In the genomic region with DNA sequence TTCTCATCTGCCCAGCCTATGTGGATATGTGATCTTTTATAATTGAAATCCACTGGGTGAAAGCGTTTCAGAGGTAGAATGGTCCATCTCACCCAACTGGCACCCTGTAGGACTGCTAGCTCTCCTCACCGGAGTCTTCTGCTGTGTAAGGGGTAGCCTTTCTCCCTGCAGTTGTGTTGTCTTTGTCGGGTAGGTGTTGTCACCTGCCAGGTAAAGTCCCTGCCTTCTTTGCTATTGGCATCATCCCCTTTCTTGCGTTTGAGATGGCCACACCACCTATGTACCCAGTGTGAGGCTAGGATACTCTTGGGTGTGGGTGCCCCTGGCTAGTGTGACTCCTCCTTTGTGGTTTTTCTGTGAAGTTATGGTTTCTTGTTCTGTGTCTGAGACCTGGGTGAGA, we compare ENCODE assay signal across 8 mouse cellular contexts. TPM values are rescaled to one million over a fixed set of nuclear protein-coding genes. Genes with fewer than 3 reads are reported as not detected.
DNase-seq lines count a peak whose midpoint lies in the region; ATAC-seq and TF ChIP-seq lines count a peak whose summit lies in the region.

No protein-coding gene starts in this region.

- no peaks in the 10 kb centered on the region for H3K27me3 ChIP-seq in heart, embryonic 12.5 days (replicated peaks)
- no peaks in the 10 kb centered on the region for H3K27me3 ChIP-seq in MEL (ENCODE audit: control insufficient read depth in 1 of 2, insufficient read depth in 2 of 2, low read length in 2 of 2)
- H3K27me3 ChIP-seq in hindbrain, embryonic 10.5 days (ENCODE audit: insufficient read depth, poor library complexity, severe bottlenecking): no peaks in the 10 kb centered on the region
- 0 out of 2 replicates have a peak, but pooled peaks cover 6% of the 10 kb centered on the region for H3K27me3 ChIP-seq in midbrain, embryonic 10.5 days (ENCODE audit: low read depth, poor library complexity, severe bottlenecking)

- TF ChIP-seq POLR2A in MEL (IDR thresholded peaks at IDR 0.05; ENCODE audit: control insufficient read depth in 1 of 2, insufficient read depth in 1 of 2, low read depth in 1 of 2, low read length in 2 of 2, poor library complexity in 1 of 2): no peak
- TF ChIP-seq POLR2A in lung, adult 2 months (IDR thresholded peaks at IDR 0.05; ENCODE audit: borderline replicate concordance, extremely low read depth, low read depth, low read length): no peak

- TF ChIP-seq RAD21 in MEL (IDR thresholded peaks at IDR 0.05; ENCODE audit: low read depth, low read length): no peak

- H3K27ac ChIP-seq in heart, embryonic 12.5 days (ENCODE audit: poor library complexity, severe bottlenecking): no peak overlapping the region
- H3K27ac ChIP-seq in MEL (ENCODE audit: control insufficient read depth, low read depth, low read length): no peak overlapping the region; the same call in 1 of the 2 replicates
- peak overlapping the region; percentile 98 for H3K27ac ChIP-seq in hindbrain, embryonic 10.5 days
- peak overlapping the region; percentile 97 for H3K27ac ChIP-seq in midbrain, embryonic 10.5 days (replicated peaks)

- H3K4me1 ChIP-seq in heart, embryonic 12.5 days (replicated peaks): peaks cover 45% of the 10 kb centered on the region
- H3K4me1 ChIP-seq in MEL (ENCODE audit: control insufficient read depth in 1 of 2, insufficient read depth in 2 of 2, low read length in 2 of 2): peaks cover 3 to 36% of the 10 kb centered on the region in 2 experiments
- H3K4me1 ChIP-seq in hindbrain, embryonic 10.5 days (replicated peaks): peaks cover 36% of the 10 kb centered on the region
- H3K4me1 ChIP-seq in midbrain, embryonic 10.5 days: peaks cover 40% of the 10 kb centered on the region
- peaks cover 15% of the 10 kb centered on the region; the same call in 1 of the 2 replicates for H3K4me1 ChIP-seq in lung, adult 2 months (ENCODE audit: control insufficient read depth, insufficient read depth, low read length)

- peak overlapping the region; percentile 92 for H3K4me2 ChIP-seq in heart, embryonic 12.5 days

- peak overlapping the region; percentile 99 for H3K9ac ChIP-seq in heart, embryonic 12.5 days
- peak overlapping the region; percentile 93 for H3K9ac ChIP-seq in MEL (ENCODE audit: control insufficient read depth, low read depth, low read length, poor library complexity, severe bottlenecking)

- peaks cover 25% of the 10 kb centered on the region for H3K36me3 ChIP-seq in heart, embryonic 12.5 days
- peaks cover 6 to 37% of the 10 kb centered on the region in 2 experiments for H3K36me3 ChIP-seq in MEL (ENCODE audit: control insufficient read depth in 1 of 2, insufficient read depth in 2 of 2, low read length in 2 of 2)
- peaks cover 56% of the 10 kb centered on the region for H3K36me3 ChIP-seq in hindbrain, embryonic 10.5 days
- H3K36me3 ChIP-seq in midbrain, embryonic 10.5 days: peaks cover 54% of the 10 kb centered on the region

- WGBS in heart, embryonic 12.5 days: 67% methylated on average over 4 of the region's 4 CpGs
- 76% methylated on average over 4 of the region's 4 CpGs for WGBS in hindbrain, embryonic 10.5 days
- 76% methylated on average over 4 of the region's 4 CpGs for WGBS in midbrain, embryonic 10.5 days
- 50% methylated on average over 4 of the region's 4 CpGs for WGBS in lung, adult 2 months

- peaks cover 41% of the 10 kb centered on the region for H3K79me2 ChIP-seq in MEL (ENCODE audit: control insufficient read depth, insufficient read depth, low read length, poor library complexity)

- no peak for TF ChIP-seq CTCF in MEL (IDR thresholded peaks at IDR 0.05 in 2 of 3, conservative IDR thresholded peaks at IDR 0.05 in 1 of 3; ENCODE audit: control insufficient read depth in 1 of 3, insufficient read depth in 1 of 3, low read depth in 2 of 3, low read length in 3 of 3, poor library complexity in 1 of 3, severe bottlenecking in 1 of 3)
- no peak for TF ChIP-seq CTCF in lung, adult 2 months (IDR thresholded peaks at IDR 0.05; ENCODE audit: insufficient read depth, low read length)

- H3K4me3 ChIP-seq in heart, embryonic 12.5 days: peak overlapping the region; percentile 95
- peak overlapping the region; percentile 79 to 89 for H3K4me3 ChIP-seq in MEL (ENCODE audit: control insufficient read depth in 1 of 2, insufficient read depth in 1 of 2, low read depth in 2 of 2, low read length in 2 of 2)
- H3K4me3 ChIP-seq in hindbrain, embryonic 10.5 days: peak overlapping the region; percentile 100
- H3K4me3 ChIP-seq in midbrain, embryonic 10.5 days: peak overlapping the region; percentile 100
- H3K4me3 ChIP-seq in lung, adult 2 months (replicated peaks; ENCODE audit: extremely low read depth, low read depth, low read length): no peak overlapping the region

- ATAC-seq in heart, embryonic 12.5 days (ENCODE audit: insufficient number of reproducible peaks, low FRiP score): no peak
- no peak for ATAC-seq in frontal cortex, adult (ENCODE audit: low TSS enrichment)

- DNase-seq in heart, adult 9 months (ENCODE audit: low spot score in 2 of 2): no peak
- no peak for DNase-seq in MEL (ENCODE audit: low read depth, low spot score)
- no peak for DNase-seq in hindbrain, embryonic 10.5 days (ENCODE audit: low spot score)
- DNase-seq in midbrain, embryonic 10.5 days (ENCODE audit: low spot score): no peak
- no peak for DNase-seq in left cerebral cortex, adult 18-20 months (ENCODE audit: low spot score in 2 of 2)
- DNase-seq in lung, adult 2 months: no peak

- no peak for TF ChIP-seq EP300 in MEL (IDR thresholded peaks at IDR 0.05; ENCODE audit: low read depth in 1 of 2, low read length in 2 of 2)

- H3K9me3 ChIP-seq in heart, embryonic 12.5 days (replicated peaks): no peaks in the 10 kb centered on the region
- H3K9me3 ChIP-seq in MEL (replicated peaks; ENCODE audit: insufficient read depth, low read length): no peaks in the 10 kb centered on the region
- H3K9me3 ChIP-seq in hindbrain, embryonic 10.5 days: 0 out of 2 replicates have a peak, but pooled peaks cover 3% of the 10 kb centered on the region
- H3K9me3 ChIP-seq in midbrain, embryonic 10.5 days (replicated peaks): 0 out of 2 replicates have a peak, but pooled peaks cover 3% of the 10 kb centered on the region

TF ChIP-seq in MEL, 35 proteins besides CTCF, POLR2A, EP300 and RAD21 (continues in another document):
- TF ChIP-seq BHLHE40 (IDR thresholded peaks at IDR 0.05; ENCODE audit: borderline replicate concordance, low read depth, low read length) (no peak), MYC (IDR thresholded peaks at IDR 0.05; ENCODE audit: low read depth, low read length) (no peak), MAX (IDR thresholded peaks at IDR 0.05; ENCODE audit: low read length) (no peak)

RNA-seq across cellular contexts. Expression of a gene that starts 1.6 kb away (rescaled TPM):
- polyA plus RNA-seq in heart, embryonic 12.5 days (2016; fragmentation: Nextera tagmentation; extraction: Ambion mirVana): 35.8 and 41.9 TPM in 2 replicates
- 16.9 and 17.4 TPM in 2 replicates for total RNA-seq in MEL (2012; rRNA removed)
- 100 to 1,000 TPM in 1 of 2 experiments, 10 to 100 TPM in 1; 86.6 to 118 TPM for polyA plus RNA-seq in MEL (2012; ENCODE audit: insufficient read depth in 1 of 2, insufficient read length in 2 of 2, low read depth in 1 of 2, low replicate concordance in 2 of 2, missing spikeins in 1 of 2)
- 79.6 and 80.4 TPM in 2 replicates for polyA plus RNA-seq in hindbrain, embryonic 10.5 days (2016; fragmentation: Nextera tagmentation; extraction: Ambion mirVana)
- 75.2 and 82.7 TPM in 2 replicates for polyA plus RNA-seq in midbrain, embryonic 10.5 days (2016; fragmentation: Nextera tagmentation; extraction: Ambion mirVana)
- total RNA-seq in left cerebral cortex, adult 18-20 months (2021): 10 to 100 TPM; 48.4 to 59.5 TPM
- 59.6 and 62.2 TPM in 2 replicates for polyA plus RNA-seq in lung, adult 2 months (2012; rRNA removed)

RNA-seq across cellular contexts. Expression of a gene that starts 16.9 kb away (rescaled TPM):
- 63.7 and 68.0 TPM in 2 replicates for polyA plus RNA-seq in heart, embryonic 12.5 days (2016; fragmentation: Nextera tagmentation; extraction: Ambion mirVana)
- total RNA-seq in MEL (2012; rRNA removed): 146 and 147 TPM in 2 replicates
- polyA plus RNA-seq in MEL (2012; ENCODE audit: insufficient read depth in 1 of 2, insufficient read length in 2 of 2, low read depth in 1 of 2, low replicate concordance in 2 of 2, missing spikeins in 1 of 2): 100 to 1,000 TPM; 187 to 334 TPM
- 148 and 168 TPM in 2 replicates for polyA plus RNA-seq in hindbrain, embryonic 10.5 days (2016; fragmentation: Nextera tagmentation; extraction: Ambion mirVana)
- polyA plus RNA-seq in midbrain, embryonic 10.5 days (2016; fragmentation: Nextera tagmentation; extraction: Ambion mirVana): 174 and 180 TPM in 2 replicates
- 10 to 100 TPM; 53.0 to 55.2 TPM for total RNA-seq in left cerebral cortex, adult 18-20 months (2021)
- polyA plus RNA-seq in lung, adult 2 months (2012; rRNA removed): 19.2 and 24.9 TPM in 2 replicates

RNA-seq across cellular contexts. Expression of a gene that starts 16.9 kb away (rescaled TPM):
- 18.6 and 19.8 TPM in 2 replicates for polyA plus RNA-seq in heart, embryonic 12.5 days (2016; fragmentation: Nextera tagmentation; extraction: Ambion mirVana)
- 35.2 and 42.4 TPM in 2 replicates for total RNA-seq in MEL (2012; rRNA removed)
- 10 to 100 TPM in 1 of 2 experiments, not detected in 1; 50.0 TPM for polyA plus RNA-seq in MEL (2012; ENCODE audit: insufficient read depth in 1 of 2, insufficient read length in 2 of 2, low read depth in 1 of 2, low replicate concordance in 2 of 2, missing spikeins in 1 of 2)
- polyA plus RNA-seq in hindbrain, embryonic 10.5 days (2016; fragmentation: Nextera tagmentation; extraction: Ambion mirVana): 31.7 and 41.3 TPM in 2 replicates
- 30.3 and 30.8 TPM in 2 replicates for polyA plus RNA-seq in midbrain, embryonic 10.5 days (2016; fragmentation: Nextera tagmentation; extraction: Ambion mirVana)
- total RNA-seq in left cerebral cortex, adult 18-20 months (2021): 10 to 100 TPM; 37.0 to 39.4 TPM
- 6.3 and 8.2 TPM in 2 replicates for polyA plus RNA-seq in lung, adult 2 months (2012; rRNA removed)

RNA-seq across cellular contexts. Expression of a gene that starts 19.0 kb away (rescaled TPM):
- polyA plus RNA-seq in heart, embryonic 12.5 days (2016; fragmentation: Nextera tagmentation; extraction: Ambion mirVana): 20.5 and 21.4 TPM in 2 replicates
- total RNA-seq in MEL (2012; rRNA removed): 8.3 and 11.0 TPM in 2 replicates
- polyA plus RNA-seq in MEL (2012; ENCODE audit: insufficient read depth in 1 of 2, insufficient read length in 2 of 2, low read depth in 1 of 2, low replicate concordance in 2 of 2, missing spikeins in 1 of 2): 10 to 100 TPM in 1 of 2 experiments, not detected in 1; 11.3 TPM
- polyA plus RNA-seq in hindbrain, embryonic 10.5 days (2016; fragmentation: Nextera tagmentation; extraction: Ambion mirVana): 19.4 and 23.0 TPM in 2 replicates
- 18.0 and 19.8 TPM in 2 replicates for polyA plus RNA-seq in midbrain, embryonic 10.5 days (2016; fragmentation: Nextera tagmentation; extraction: Ambion mirVana)
- total RNA-seq in left cerebral cortex, adult 18-20 months (2021): 1 to 10 TPM; 6.7 to 6.8 TPM
- 3.0 and 3.8 TPM in 2 replicates for polyA plus RNA-seq in lung, adult 2 months (2012; rRNA removed)

RNA-seq across cellular contexts. Expression of a gene that starts 29.5 kb away (rescaled TPM):
- 550 and 560 TPM in 2 replicates for polyA plus RNA-seq in heart, embryonic 12.5 days (2016; fragmentation: Nextera tagmentation; extraction: Ambion mirVana)
- 177 and 180 TPM in 2 replicates for total RNA-seq in MEL (2012; rRNA removed)
- 100 to 1,000 TPM in 1 of 2 experiments, not detected in 1; 246 TPM for polyA plus RNA-seq in MEL (2012; ENCODE audit: insufficient read depth in 1 of 2, insufficient read length in 2 of 2, low read depth in 1 of 2, low replicate concordance in 2 of 2, missing spikeins in 1 of 2)
- polyA plus RNA-seq in hindbrain, embryonic 10.5 days (2016; fragmentation: Nextera tagmentation; extraction: Ambion mirVana): 423 and 441 TPM in 2 replicates
- polyA plus RNA-seq in midbrain, embryonic 10.5 days (2016; fragmentation: Nextera tagmentation; extraction: Ambion mirVana): 372 and 423 TPM in 2 replicates
- 100 to 1,000 TPM; 543 to 558 TPM for total RNA-seq in left cerebral cortex, adult 18-20 months (2021)
- polyA plus RNA-seq in lung, adult 2 months (2012; rRNA removed): 151 and 167 TPM in 2 replicates

Comparison
In these comparisons a context has a peak if more than half of its experiments do, and no peak if none do; other contexts are left out.
1. H3K27ac ChIP-seq: peak in hindbrain, embryonic 10.5 days (single experiment) and midbrain, embryonic 10.5 days (single experiment); none in heart, embryonic 12.5 days (single experiment) and MEL (single experiment).